Mouse (Mus musculus) cerebellum, adult 2 months (tissue): ENCODE data around the gene Adam11. TPM values are rescaled to one million over a fixed set of nuclear protein-coding genes. Genes with fewer than 3 reads are reported as not detected.
A peak's percentile ranks its signal among the peaks of the same experiment; 100 is the strongest.

ENCODE experiments used
- DNase-seq, 2 experiments: peaks; one replicate each; pipeline ENCODE4 v3.0.0; 2021
- H3K27ac ChIP-seq: fragments of 200-500 bp; 2 replicates; pipeline ENCODE4 v1.5.1; 2012; ENCODE audit warnings: low read length, control low read depth, inconsistent platforms; ENCODE audit not compliant: insufficient read depth
- H3K27me3 ChIP-seq: fragments of 200-500 bp; 2 replicates; pipeline ENCODE4 v1.6.1; 2012; ENCODE audit warnings: inconsistent platforms, mild to moderate bottlenecking, low read length, moderate library complexity; ENCODE audit not compliant: control insufficient read depth, insufficient read depth
- H3K4me1 ChIP-seq: fragments of 200-500 bp; 2 replicates; pipeline ENCODE4 v1.6.1; 2011; ENCODE audit warnings: low read length; ENCODE audit not compliant: control insufficient read depth, insufficient read depth
- H3K4me3 ChIP-seq: fragments of 200-500 bp; replicated peaks from 2 replicates; pipeline ENCODE3; 2011; ENCODE audit warnings: mild to moderate bottlenecking, low read depth, low read length, control low read depth; ENCODE audit not compliant: insufficient read depth
- CTCF ChIP-seq: fragments of 200-500 bp; IDR thresholded peaks from 2 replicates; pipeline ENCODE4 v1.5.1; 2011; ENCODE audit warnings: low read depth, mild to moderate bottlenecking, control low read depth, low read length, moderate library complexity, borderline replicate concordance; ENCODE audit not compliant: insufficient read depth
- POLR2A ChIP-seq: fragments of 200-500 bp; IDR thresholded peaks from 2 replicates; pipeline ENCODE4 v1.6.1; 2011; ENCODE audit warnings: low read length, control low read depth, borderline replicate concordance; ENCODE audit not compliant: insufficient read depth
- WGBS: fragments of 180-500 bp; shearing (Covaris S2); methylation state at CpG from one replicate; pipeline ENCODE4 v1.1.7; 2018; 5-methylcytosine and 5-hydroxymethylcytosine counted together
- polyA plus RNA-seq: library from polyadenylated mRNA; depleted of rRNA; stranded (reverse); fragments of >200 nt; gene quantifications from 2 replicates; pipeline ENCODE4 v1.2.3, GENCODE M21; 2012; rRNA removed

Gene Adam11
- polyA plus RNA-seq, 1 experiment = 207 TPM

DNA sequence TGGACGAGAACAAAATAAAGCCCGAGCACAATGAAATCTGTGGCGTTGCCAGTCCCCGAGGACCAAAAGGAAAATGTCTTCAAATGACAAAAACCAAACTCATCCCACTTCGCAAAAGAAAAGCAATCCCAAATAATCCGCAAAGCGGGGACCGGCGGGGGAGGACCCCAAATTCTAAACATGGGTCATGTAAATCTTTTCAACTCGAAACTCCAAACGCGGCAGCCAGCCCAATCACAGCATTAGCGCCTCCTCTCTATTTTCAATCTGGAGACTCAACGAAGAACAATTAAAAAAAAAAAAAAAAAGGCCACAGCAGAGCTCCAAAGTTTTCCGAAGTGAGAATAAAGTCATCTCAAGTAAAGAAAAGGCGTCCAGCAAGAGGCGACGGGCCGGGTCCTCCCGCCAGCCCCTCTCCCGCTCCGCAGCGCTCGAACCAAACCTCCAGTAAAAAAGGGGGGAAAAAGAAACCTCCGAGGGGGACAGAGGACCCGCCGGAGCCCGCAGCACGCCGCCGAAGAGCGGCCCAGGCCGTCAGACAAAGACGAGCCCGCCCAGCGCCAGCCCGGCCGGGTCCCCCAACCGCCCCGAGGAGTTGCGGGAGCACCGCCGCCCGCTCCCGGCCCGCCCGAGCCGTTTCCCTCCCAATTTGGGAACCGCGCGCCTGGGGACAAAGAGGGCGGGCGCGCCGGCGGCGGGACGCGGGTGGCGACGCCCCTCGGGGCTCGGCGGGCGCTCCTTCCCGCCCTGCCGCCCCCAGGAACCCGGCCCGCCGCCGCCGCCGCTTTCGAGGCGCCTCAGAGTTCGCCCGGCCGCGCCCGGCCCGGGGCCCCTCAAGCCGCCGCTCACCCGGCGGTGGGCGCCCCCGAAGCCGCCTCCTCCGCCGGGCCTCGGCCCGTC is 57.1 kb downstream of the Adam11 start:
- 3% methylated on average over 67 of the region's 92 CpGs for WGBS
- H3K27ac ChIP-seq = no peak overlapping the region
- peak; percentile 15 to 27 for DNase-seq

DNA sequence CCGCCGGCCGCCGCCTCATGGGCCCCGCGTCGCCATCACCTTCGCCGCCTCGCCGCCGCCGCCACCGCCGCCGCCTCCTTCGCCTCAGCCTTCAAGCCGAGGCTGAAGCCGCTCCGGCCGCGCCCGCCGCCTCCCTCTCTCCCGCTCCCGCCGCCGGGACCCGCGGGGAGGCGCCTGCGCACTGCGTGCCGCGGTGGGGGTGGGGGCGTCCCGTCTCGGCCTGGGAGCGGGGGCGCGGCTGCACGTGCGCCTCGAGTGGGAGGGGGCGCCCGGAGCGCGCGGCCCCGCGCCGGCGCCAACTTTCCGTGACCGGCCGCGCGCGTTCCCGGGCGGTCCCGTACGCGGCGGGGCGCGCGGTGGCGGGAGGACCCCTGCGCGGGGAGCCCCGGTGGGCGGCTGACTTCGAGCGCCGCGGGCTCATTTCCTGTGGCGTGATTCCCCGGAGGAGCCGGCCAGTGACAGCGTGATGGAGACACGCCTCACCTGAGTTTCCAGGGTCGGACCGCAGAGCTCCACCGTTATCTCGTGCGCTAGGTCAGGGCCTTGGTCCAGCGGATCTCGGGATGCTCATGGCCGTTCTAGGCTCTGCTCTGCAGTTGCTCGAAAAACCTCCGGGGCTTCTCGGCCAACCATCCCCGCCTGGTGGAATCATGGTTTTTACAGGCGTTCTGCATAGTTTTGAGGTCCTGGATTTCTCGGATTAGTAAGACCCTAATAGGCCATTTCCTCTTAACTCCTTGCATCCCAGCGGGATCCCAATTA is 58.0 kb downstream of the Adam11 start, which contains the start of gene Gjc1:
Gene Gjc1 (minus strand): TSS at position 680 of the 762 bp plus-strand sequence.
- no peak within 1 kb of the TSS for H3K27ac ChIP-seq
- no peaks in the 10 kb centered on the region for H3K4me1 ChIP-seq
- WGBS = under 1% methylated on average over 89 of the region's 97 CpGs
- TF ChIP-seq POLR2A (no peak), CTCF (no peak)
- DNase-seq = peak; percentile 52 to 63
- peak within 1 kb of the TSS; percentile 60 for H3K4me3 ChIP-seq
- peaks cover 3% of the 10 kb centered on the region; the same call in 1 of the 2 replicates for H3K27me3 ChIP-seq

More for the DNA sequence above, 57.1 kb downstream of the Adam11 start:
- no peaks in the 10 kb centered on the region for H3K4me1 ChIP-seq
- H3K27me3 ChIP-seq = peaks cover 3% of the 10 kb centered on the region; the same call in 1 of the 2 replicates
- peak overlapping the region; percentile 60 for H3K4me3 ChIP-seq
- TF ChIP-seq POLR2A = no peak
- no peak for TF ChIP-seq CTCF

DNA sequence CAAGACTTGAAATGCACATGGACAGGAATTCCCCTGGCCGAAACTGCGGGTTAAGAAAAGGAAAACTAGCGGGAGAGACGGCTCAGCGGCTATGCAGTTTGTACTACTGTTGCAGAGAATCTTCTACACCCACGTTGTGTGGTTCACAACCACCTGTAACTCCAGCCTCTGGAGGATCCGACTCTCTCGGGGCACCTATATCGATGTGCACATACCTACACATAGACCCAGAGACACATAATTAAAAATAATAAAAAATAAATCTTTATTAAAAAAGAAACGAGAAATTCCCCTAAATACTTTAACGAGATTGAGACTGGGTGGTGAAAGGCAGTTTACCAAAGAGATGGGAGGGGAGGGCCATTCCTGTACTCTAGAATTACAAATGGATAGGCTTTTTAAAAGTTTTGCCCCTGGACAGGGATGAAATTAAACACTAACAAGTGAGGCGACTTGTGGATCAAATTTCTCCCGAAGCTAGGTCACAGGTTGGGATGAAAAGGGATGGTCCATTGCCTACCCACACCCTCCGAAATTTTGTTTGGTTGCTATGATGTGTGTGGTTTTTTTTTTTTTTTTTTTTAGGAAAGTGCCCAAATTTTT is 58.6 kb downstream of the Adam11 start:
- Histone ChIP-seq H3K27me3 (peaks cover 3% of the 10 kb centered on the region; the same call in 1 of the 2 replicates), H3K4me1 (no peaks in the 10 kb centered on the region), H3K27ac (no peak overlapping the region), H3K4me3 (peak overlapping the region; percentile 60)
- no peak for DNase-seq
- WGBS = 16% methylated on average over 14 of the region's 14 CpGs
- no peak for TF ChIP-seq POLR2A
- TF ChIP-seq CTCF = no peak

DNA sequence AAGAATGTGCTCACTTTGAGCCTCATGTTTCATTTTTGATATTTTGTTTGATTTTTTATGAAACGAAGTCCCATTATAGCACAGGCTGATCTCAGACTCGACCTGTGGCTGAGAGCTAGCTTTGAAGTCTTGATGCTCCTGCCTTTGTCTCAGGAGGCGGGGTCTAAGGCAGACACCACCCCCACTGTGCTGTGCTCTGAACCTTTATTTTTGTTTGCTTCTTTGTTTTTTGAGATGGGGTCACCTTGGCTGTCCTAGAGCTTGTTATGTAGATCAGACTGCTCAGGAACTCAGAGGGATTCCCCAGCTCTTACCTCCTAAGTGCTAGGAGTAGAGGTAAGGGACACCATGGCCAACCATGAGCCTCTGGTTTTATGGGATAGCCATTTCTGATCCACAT is 59.2 kb downstream of the Adam11 start:
- WGBS = 49% methylated on average over 3 of the region's 3 CpGs
- no peak for TF ChIP-seq CTCF
- no peak for TF ChIP-seq POLR2A

DNA sequence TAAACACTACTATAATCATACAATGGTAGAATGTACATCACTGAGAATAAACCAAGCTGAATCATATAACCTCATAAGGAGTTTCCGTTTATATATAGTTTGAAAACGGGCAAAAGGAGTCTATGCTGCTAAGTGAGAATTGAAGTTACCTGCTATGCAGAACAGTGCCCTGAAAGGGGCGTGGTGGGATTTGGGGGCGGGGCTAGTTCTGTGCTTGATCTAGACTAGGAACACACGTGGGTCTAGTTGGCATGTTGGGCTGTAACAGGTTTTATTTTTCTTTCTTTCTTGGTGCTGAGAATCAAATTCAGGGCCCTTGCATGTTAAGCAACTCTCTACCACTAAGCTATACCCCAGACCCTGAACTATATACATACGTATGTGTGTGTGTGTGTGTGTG is 60.0 kb downstream of the Adam11 start:
- WGBS = 69% methylated on average over 6 of the region's 6 CpGs
- no peak overlapping the region for H3K27ac ChIP-seq

More for the DNA sequence above, 59.2 kb downstream of the Adam11 start:
- Histone ChIP-seq H3K4me1 (no peaks in the 10 kb centered on the region), H3K27me3 (peaks cover 3% of the 10 kb centered on the region; the same call in 1 of the 2 replicates), H3K27ac (no peak overlapping the region), H3K4me3 (no peak overlapping the region)
- DNase-seq = no peak

DNA sequence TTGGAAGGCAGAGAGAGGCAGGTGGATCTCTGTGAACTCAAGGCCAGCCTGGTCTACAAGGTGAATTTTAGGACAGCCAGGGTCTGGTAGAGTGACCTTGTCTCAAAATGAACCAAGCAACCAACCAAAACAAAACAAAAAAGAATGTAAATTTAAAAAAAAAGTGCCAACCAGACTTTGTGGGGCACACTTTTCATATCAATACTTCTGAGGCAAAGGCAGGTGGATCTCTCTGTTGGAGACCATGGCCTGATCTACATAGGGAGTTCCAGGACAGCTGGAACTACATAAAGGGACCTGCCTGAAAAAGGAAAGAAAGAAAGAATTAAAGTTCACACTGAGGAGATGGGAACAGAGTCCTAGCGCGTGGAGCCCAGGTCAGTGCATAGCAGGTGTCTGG is 65.2 kb downstream of the Adam11 start:
- H3K27me3 ChIP-seq = no peaks in the 10 kb centered on the region
- no peak overlapping the region for H3K4me3 ChIP-seq
- no peaks in the 10 kb centered on the region for H3K4me1 ChIP-seq
- no peak for DNase-seq
- WGBS = 79% methylated on average over 2 of the region's 2 CpGs
- no peak overlapping the region for H3K27ac ChIP-seq
- TF ChIP-seq POLR2A (no peak), CTCF (no peak)

More for the DNA sequence above, 60.0 kb downstream of the Adam11 start:
- H3K27me3 ChIP-seq = peaks cover 3% of the 10 kb centered on the region; the same call in 1 of the 2 replicates
- TF ChIP-seq CTCF = no peak
- no peak for TF ChIP-seq POLR2A
- DNase-seq = no peak
- no peak overlapping the region for H3K4me3 ChIP-seq
- H3K4me1 ChIP-seq = no peaks in the 10 kb centered on the region

DNA sequence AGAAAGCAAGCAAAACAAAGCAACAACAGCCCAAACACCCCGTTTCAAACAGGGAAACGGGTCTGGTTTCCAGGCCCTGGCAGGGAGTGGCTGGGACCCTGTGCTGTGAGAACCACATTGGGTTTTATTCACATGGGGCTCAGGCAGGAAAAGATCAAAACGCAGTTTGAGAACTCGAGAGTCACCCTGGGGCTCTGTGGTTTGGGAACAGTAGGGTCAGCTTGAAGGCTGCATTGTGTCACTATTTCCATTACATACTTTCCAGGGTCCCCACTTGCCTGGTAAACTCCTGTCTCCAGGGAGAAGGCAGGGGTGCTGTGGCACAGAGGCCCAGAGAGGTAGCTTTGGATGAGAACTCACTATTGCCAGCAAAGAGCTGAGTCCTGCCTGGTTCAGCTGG is 65.9 kb downstream of the Adam11 start:
- no peak for DNase-seq
- no peak overlapping the region for H3K27ac ChIP-seq
- WGBS = 76% methylated on average over 4 of the region's 4 CpGs
- H3K4me1 ChIP-seq = no peaks in the 10 kb centered on the region
- TF ChIP-seq POLR2A = no peak
- TF ChIP-seq CTCF = no peak
- H3K4me3 ChIP-seq = no peak overlapping the region
- H3K27me3 ChIP-seq = no peaks in the 10 kb centered on the region

Other genes with a start within 250 kb of the Adam11 start
- gene Gpatch8, start 205.0 kb upstream of the Adam11 start, polyA plus RNA-seq = 64.7 and 66.9 TPM in 2 replicates
- 1.1 and 1.3 TPM in 2 replicates for gene Gm11627, start 182.0 kb upstream of the Adam11 start, polyA plus RNA-seq
- 2.7 and 2.9 TPM in 2 replicates for gene Fzd2, start 157.0 kb upstream of the Adam11 start, polyA plus RNA-seq
- not detected in 2 replicates for gene Meioc, start 97.7 kb upstream of the Adam11 start, polyA plus RNA-seq
- 24.6 and 25.0 TPM in 2 replicates for gene Ccdc43, start 63.7 kb upstream of the Adam11 start, polyA plus RNA-seq
- gene Gjc1, start 58.3 kb downstream of the Adam11 start, polyA plus RNA-seq = 6.4 and 7.9 TPM in 2 replicates
- 6.8 and 9.6 TPM in 2 replicates for gene Higd1b, start 74.4 kb downstream of the Adam11 start, polyA plus RNA-seq
- gene Eftud2, start 119.5 kb downstream of the Adam11 start, polyA plus RNA-seq = 89.9 and 102 TPM in 2 replicates
- 0.57 and 0.65 TPM in 2 replicates for gene Ccdc103, start 119.8 kb downstream of the Adam11 start, polyA plus RNA-seq
- gene Fam187a, start 123.7 kb downstream of the Adam11 start, polyA plus RNA-seq = not detected in 2 replicates
- gene Gfap, start 139.5 kb downstream of the Adam11 start, polyA plus RNA-seq = 207 and 211 TPM in 2 replicates
- gene Kif18b, start 163.7 kb downstream of the Adam11 start, polyA plus RNA-seq = 0.05 and 0.10 TPM in 2 replicates
- gene C1ql1, start 185.2 kb downstream of the Adam11 start, polyA plus RNA-seq = 16.7 and 19.2 TPM in 2 replicates